Mouse (Mus musculus) retina, postnatal 7 days (tissue): ENCODE data around the gene Camta1.
A peak's percentile ranks its signal among the peaks of the same experiment; 100 is the strongest.

Experiments
- DNase-seq: peaks from one replicate; pipeline ENCODE4 v3.0.0-alpha.2; 2012; ENCODE audit warnings: low read depth, low spot score

Camta1 gene

DNA sequence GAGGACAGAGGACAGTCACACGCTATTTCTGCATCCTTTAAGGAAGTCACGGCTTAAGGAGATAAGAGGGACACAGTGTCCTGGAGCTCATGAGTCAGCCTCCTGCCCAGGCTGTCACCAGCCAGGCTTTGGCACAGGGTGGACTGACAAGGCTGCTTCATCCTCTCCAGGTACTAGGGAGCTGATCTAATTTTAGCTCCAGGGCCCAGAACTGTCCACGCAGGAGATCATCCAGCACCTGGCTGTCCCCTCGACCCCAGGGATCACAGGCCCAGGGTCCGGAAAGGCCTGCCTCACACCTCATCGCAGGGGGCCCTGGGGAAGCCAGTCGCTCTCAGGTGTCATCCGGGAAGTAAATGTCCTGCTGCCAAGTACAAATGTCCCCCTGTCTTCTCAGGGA is 341.6 kb downstream of the Camta1 start:
- DNase-seq = no peak

DNA sequence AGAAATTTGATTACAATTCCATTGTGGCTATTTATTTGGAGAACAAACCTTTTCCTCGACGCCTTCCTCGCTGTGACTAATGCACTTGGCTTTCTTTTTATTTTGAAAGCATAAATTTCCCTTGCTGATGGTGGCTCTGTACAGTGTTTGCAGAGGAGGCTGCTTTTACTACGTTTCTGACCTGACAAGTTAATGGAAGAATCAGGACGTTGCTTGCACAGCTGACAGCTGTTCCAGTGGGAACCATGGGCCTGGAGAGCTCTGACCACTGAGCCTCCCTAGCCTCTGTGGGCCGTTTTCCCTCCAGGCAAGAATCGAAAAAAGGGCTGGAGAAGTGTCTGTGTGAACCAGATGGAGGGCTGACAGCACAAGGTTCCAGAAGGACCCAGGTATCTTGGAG is 342.7 kb downstream of the Camta1 start:
- DNase-seq = no peak

DNA sequence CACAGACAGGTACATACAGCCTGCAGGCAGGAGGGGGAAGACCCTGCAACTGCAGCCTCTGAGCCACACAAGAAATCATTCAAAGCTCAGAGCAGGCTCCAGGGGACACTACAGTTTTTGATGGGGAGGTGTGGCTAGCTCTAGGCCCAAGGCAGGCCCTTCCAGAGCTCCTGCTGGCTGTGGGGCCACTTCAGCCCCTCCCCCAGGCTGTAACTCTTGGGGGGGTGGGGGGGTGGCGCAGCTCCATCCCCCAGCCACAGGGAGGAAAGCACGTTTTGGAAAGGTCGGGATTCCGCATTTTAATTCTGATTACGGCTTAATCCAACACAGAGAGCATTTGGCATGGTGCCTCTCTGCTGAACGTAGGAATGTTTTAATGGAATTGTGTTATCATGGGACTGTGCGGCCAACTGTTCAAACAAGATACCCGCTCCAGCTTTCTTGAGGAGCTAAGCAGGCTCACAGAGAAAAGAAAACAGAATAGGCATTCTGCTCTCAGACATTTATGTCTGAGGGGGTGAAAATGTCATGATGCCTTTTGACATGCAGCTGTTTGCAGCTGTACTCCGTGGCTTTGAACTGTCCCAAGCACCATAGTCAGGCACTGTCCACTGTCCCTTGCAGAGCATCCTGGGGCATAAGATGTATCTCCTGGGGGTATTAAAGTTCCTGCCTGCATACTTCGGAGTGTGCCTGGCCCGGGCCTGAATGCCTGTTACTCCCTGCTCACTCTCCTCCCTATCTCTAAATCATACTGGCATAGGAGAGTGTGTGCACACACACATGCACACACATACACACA is 344.5 kb downstream of the Camta1 start:
- DNase-seq = no peak

DNA sequence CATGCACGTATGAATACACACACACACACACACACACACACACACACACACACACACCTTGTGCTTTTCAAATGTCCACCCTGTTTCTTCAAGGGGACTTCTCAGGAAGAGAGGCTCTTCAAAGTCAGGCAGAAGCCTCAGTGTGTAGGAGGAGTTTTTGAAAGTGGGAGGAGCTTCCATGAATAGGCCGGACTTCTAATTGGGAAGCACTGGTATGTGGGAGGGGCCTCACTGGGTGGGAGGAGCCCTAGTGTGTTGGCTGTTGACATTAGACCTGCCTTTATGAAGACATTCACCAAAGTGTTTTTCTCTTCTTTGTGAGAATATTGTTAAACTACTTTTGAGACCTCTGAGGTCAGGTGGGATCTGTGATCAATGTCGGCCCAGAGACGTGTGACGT is 346.4 kb downstream of the Camta1 start:
- no peak for DNase-seq

DNA sequence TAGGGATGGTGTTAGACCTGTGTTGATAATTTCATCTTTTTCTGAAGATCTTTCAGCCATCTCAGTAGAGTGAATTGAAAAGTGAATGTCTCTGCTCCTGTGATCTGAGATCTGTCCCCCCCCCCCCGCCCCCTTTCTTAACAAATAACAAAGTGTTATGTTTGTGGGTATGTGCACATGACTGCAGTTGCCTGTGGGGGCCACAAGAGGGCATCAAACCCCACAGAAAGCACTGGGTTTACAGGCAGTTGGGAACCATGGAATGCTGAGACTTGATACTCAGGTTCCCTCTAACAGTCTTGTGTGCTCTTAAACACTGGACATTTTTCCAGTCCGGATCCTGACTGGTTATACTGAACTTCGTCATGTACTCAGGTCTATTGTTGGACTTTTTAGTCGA is 350.6 kb downstream of the Camta1 start:
- DNase-seq = no peak

DNA sequence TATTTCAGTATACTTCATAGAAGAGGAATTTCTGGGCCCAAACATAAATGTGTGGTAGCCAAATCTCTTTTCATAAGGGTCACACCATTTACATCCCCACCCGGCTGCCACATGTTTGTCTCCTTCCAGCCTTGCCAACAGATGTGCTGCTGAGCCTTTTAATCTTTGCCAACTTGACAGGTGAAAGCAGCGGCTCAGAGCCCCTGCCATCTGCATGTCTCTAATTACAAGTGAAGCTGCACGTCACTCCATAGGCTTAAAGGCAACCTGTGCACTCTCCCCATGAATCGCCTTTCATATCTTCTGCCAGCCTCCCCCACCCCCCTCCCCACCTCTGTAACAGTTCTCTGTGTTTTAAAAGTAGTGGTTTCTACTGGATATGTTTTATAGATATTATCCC is 351.3 kb downstream of the Camta1 start:
- DNase-seq = no peak

DNA sequence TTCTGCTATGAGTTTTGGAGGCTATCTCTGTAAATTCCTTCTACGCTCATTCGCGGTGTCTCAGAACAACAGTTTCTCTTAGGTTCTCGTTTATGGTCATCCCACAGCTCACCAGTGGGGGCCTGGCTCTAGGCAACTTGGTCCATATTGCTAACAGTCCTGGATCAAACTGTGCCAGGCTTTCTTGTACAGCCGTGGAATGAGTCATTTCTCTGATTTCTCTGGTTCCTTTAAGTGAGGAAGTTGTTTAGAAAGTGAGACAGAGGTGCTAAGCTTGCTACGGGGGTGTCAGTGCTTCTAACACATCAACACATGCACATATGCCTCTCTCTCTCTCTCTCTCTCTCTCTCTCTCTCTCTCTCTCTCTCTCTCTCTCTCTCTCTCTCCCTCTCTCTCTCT is 355.0 kb downstream of the Camta1 start:
- no peak for DNase-seq

DNA sequence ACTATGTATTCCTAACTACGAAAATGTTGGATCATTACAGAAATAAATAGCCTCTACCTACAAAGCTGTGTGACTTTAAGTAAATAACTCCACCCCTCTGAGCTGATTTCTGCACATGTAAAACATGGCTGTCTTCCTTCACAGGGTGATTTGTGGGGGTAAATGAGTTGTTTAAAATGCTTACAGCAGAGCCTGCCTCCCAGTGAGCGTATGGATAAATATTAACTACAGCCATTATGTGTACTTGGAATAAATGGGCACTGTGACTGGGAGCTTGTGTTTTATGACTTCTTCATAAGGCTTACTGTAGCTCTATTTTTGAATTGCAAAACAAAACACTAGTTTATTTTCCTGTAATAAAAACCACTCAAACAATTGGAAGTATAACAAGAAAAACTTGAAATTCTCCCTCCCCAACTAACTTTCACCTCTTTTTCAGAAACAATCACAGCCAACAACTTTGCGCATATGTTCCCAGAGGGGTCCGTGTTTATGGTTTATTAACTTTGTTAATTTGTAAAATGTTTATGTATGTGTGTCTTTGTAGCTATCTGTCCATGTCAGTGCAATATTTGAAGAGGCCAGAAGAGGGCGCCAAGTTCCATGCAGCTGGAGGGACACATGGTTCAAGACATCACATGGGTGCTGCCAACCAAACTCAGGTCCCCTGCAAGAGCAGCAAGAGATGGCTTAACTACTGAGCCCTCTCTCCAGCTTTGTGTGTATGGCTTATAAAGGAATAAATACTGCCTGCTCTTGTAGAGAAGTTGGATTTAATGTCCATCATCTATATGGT is 363.0 kb downstream of the Camta1 start:
- no peak for DNase-seq

DNA sequence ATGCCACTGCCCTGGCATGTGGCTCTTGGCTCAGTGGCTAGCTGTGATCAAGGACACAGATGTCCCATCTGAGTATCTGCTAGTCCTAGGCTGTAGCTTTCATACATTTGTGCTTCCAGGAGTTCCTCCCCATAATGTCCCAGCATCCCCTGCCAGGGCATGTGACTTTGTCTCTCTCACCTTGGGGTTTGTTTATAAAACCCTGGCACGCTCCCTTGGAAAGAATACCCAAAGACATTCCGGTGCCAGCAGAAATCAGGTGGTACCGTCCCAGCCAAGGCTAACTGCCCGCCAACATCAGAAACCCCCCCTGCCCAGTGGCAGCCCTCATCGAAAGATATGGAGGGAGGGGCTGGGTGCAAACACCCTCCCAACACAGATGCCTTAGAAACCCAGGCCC is 365.1 kb downstream of the Camta1 start:
- DNase-seq = no peak

DNA sequence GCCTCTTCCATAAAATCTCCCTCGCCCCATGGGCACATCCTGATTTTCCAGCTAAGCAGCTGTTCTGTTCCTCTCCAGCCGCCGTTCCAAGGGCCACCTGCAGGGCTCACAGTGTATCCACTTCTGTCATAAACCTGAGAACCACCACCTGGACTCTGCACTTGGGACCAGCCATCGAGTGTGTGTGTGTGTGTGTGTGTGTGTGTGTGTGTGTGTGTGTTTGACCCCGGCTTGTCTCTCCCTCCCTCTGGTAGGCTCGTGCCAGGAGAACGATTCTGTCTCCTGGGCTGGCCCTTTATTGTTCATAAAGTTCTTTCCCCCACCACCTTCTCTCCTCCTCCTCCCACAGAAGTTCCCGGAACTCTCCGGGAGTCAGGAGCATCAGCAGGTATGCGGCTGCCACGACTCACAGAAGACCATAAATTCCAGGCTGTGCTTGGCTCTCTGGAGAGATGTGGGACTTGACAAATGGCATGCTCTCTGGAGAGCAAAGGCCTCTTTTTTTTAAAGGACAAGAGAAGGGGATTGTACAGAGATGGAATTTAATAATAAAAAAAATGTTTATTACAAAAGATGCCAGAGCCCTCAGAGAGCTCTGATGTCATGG is 366.3 kb downstream of the Camta1 start:
- DNase-seq = no peak

DNA sequence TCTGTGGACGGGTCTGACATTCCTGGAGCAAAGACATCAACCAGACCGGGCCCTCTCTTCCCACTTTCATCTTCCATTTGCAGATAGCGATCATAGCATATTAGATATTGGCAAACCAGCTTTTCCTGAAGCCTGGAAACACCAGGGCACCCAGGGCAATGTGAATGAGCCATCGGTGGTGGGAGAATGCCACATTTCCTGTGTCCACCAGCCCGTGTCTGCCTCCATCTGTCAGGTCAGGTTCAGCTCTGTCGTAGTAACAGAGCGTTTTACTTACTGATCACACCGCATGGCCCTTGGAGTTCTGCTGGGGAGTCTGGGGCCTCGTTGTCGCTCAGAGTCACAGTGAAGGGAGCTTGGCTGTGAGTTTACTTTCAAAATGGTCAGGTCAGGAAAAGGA is 368.9 kb downstream of the Camta1 start:
- no peak for DNase-seq

DNA sequence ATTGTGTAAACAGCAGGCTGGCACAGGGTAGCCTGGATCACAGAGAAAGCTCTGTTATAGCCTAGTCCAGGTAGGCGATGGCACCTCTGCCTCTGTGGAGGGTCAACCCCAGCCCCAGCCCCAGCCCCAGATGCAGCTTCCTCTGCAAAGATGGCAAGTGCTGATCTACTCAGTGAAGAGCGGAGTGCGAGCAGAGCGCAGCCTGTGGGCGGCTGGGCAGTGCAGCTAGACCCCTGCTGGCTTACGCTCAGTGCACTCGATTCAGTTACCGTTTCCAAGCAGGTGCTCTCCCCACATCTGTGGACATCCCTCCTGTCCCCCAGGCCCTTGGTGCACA is 377.7 kb downstream of the Camta1 start:
- DNase-seq = no peak

DNA sequence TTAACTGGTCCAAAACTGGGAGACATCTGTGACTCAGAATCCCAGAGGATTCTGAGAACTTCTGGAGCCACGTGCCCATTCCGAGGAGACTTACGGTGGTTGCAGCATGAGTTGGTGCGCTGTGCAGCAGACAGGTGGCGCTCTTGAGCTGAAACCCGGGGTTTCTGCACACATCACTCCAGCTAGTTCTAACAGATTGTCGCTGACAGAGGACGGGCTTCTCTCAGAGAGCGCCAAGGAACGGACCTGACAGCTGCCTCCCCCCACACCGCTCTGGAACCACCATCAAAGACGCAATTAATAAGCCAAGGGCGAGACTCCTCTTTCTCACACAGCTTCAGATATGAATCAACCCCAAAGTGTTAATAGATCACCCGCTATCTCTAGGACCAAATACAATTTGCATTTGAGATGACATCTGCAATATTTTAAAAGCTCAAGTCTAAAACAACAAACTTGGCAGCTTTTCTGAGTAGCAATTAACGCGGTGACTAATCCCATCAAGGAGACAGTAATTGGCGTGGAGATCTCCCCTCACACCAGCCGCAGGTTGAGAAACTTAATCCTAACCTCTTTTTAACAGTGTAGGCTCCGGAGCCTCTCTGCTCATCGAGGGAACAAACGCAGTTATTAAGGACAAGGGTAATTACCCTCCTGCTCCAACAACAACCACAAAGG is 378.2 kb downstream of the Camta1 start:
- DNase-seq = peak; percentile 62

DNA sequence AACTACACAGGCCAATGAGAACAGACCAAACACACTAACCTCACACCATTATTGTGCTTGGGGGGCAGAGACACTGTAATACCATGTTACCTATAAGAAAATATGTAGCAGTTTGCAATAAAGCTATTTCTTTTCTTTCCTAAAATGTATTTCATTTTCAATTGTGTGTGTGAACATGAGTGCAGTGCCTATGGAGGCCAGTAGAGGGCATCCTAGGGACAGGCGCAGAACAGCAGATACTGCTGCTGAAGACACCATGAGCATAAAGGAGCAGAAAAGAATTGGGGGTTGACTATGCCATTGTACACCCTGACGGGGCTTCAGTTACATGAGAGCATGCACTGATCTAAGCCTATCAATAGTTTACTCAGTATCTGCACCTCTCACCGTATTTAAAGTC is 380.7 kb downstream of the Camta1 start:
- no peak for DNase-seq

DNA sequence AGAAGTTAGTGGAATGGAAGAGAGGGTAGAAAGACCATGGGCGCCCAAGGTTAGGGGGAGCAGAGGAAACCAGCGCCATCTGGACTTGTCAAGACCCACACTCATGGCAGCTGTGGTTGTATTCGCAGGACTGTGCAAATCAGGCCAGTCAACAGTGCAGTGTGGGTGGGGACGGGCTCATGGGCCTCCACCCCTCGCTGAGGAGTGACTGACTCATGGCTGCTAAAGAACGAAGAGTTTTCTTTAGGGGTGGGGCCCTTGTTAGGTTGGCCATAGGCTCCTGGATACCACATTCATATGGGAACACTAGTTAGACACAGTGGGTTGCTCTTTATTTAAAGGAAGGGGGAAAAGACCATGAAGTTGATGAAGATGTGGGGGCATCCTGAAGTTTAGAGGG is 383.7 kb downstream of the Camta1 start:
- DNase-seq = no peak

DNA sequence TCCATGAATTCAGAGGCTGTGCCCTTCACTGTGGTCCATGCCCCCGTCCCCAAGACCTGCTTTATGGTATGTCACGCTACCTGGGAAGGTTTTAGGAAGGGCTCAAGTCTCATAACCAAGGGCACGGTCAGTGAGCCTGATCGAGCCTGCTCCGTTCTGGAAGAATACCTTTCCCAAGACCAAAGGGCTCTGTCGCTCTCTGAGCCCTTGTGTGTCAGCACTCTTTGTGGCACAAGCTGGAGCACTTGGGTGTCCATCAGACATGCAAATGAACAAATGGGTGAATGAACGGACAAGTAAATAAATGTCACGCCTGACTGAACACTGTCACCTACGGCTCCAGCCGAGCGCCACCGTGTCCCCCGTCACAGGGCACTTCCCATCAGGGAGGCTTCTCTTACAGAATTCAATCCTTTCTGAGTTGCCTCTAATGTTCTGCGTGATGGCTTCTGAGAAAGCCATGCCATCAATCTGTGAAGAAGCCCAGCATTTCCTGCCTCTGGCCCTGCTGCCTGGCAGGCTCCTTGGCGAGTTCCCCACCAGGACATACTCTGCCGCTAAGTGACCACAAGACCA is 386.7 kb downstream of the Camta1 start:
- no peak for DNase-seq

DNA sequence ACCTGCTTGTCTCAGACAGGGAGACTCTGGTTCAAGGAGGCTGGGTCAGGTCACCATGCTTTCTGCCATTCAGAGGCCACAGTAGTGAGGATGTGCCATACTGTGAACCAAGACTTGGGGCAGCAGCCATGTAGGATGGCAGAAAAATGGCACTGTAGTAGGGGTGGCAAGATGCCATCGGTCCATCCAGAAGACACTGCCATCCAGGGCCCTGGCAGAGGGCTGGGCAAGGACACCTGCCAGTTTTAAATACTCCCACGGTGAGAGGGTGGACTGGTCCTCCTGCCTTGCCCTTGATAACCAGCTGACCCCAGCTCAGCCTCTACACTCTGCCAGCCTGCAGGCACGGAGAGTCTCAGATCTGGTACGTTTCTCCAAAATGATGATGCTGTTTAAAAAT is 389.8 kb downstream of the Camta1 start:
- no peak for DNase-seq

DNA sequence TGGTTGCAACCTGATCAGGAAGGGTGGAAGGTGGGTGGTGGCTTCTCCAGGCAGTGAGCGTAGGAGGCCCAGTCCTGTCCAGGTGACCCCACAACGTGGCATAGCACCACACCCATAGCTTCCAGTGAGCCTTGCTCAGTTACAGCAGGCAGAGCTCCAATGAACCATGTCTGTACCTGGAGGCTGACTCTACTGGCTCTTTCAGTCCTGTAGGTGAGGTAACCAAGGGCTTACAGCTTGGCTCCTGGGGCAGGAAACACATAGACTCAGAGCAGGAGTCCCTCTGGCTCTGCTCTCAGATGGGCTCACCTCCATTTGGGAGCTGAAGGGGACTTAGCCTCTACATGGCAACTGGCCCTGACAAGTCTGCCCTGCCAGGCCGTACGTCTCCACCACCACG is 393.3 kb downstream of the Camta1 start:
- DNase-seq = no peak

DNA sequence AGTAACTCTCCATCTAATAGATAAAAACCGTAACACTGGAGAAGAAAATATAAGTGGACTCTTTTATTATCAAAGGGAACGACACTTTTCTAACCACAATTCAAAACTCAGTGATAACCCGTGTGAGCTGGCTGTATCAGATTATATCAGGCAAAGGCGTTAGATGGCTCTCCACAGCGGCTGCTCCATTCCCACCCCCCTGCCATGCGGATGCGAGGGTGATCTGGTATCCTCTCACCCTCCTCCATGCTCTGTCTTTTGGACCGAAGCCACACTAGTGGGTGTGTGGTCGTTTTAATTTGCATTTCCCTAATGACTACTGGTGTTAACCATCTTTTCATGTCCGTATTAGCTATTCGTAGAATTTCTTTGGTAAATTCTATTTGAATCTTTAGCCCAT is 403.0 kb downstream of the Camta1 start:
- DNase-seq = no peak

DNA sequence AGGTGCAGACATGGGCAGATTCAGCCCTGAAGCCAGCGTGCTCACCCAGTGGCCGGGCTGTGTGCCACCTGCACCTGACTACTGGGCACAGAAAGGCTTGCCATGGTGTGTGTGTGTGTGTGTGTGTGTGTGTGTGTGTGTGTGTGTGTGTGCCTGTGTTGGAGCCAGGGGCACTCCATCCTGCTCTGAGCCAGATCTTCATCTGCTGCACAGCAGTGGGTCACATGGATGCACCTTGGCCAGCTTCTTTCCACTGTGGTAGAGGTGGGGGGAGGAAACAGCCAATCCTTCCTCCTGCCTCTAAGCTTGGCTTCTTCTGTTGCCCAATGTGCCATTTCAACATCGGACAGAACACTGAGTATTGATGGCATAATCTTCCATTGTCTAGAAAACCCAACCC is 407.1 kb downstream of the Camta1 start:
- no peak for DNase-seq

DNA sequence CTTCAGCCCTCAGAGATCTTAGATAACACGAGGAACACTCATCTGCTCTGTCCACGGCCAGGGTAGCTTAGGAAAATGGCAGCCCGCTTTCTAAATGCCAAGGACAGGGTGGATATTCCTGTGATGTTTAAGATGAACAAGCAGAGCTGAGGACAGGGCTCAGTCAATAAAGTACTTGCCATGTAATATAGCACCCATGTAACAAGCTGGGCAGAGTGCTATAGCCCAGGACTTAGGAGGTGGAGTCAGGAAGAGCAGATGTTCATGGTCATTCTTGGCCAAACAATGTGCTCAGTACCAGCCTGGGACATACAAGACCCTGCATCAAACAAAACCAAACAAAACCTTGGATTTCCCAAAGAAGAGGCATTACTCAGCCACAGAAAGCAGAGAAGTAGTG is 407.6 kb downstream of the Camta1 start:
- no peak for DNase-seq

DNA sequence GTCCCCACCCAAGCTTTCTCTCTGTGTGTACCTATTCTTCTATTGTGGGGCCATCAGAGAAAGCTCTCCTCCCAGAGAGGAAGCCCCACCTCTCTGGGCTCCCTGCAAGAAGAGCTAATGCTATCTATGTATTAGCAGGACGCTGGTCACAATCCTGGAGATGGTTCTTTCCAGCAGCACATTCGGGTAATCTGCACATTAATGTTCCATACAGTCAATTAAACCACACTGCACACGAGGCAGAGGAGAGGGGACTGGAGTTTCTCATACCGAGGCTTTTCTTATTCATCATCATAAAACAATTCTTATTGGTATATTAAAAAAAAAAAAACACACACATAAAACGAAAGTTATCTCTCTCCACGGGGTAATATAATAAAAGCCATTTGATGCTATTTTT is 409.8 kb downstream of the Camta1 start:
- no peak for DNase-seq
